Mouse (Mus musculus): ENCODE measurements at regions not wholly inside any gene's neighbourhood (a gene's known extent, or its start where the extent isn't known, plus 50 kb on each side); places are given as distances from the start of the nearest gene placed in this dataset.

GRCm38 (mm10) chr13:106669665-106670064 is 267.1 kb downstream of the Ipo11 start:
- in situ Hi-C loops (cut with MboI; ENCODE audit: low pct_ligation_motif_present, low pct_unique_long_range_greater_than_20kb, low sequenced_read_pairs) (no loop called here), dilution Hi-C loops (cut with MboI; ENCODE audit: extremely low pct_ligation_motif_present, extremely low pct_unique_long_range_greater_than_20kb, low sequenced_read_pairs) (no loop called here)
- DNase-seq (ENCODE audit: extremely low read depth): no peak
- Histone ChIP-seq H3K27me3 (replicated peaks) (no peaks in the 10 kb centered on the region), H3K79me2 (replicated peaks; ENCODE audit: control insufficient read depth, extremely low read depth, insufficient read depth, poor library complexity, severe bottlenecking) (no peaks in the 10 kb centered on the region), H3K9me3 (replicated peaks; ENCODE audit: low read length) (no peaks in the 10 kb centered on the region), H3K4me2 (ENCODE audit: insufficient read depth, low read depth, poor library complexity, severe bottlenecking) (no peak overlapping the region), H3K27ac (ENCODE audit: insufficient read depth, low read depth) (no peak overlapping the region), H3K36me3 (replicated peaks in 1 of 2; ENCODE audit: control insufficient read depth in 1 of 2, insufficient read depth in 1 of 2, low read length in 1 of 2) (no peaks in the 10 kb centered on the region), H3K4me3 (replicated peaks in 1 of 3; ENCODE audit: low read depth in 2 of 3, low read length in 2 of 3, poor library complexity in 1 of 3) (no peak overlapping the region), H3K4me1 (ENCODE audit: control insufficient read depth in 1 of 2, insufficient read depth in 2 of 2) (no peaks in the 10 kb centered on the region), H3K9ac (ENCODE audit: insufficient read depth, low read depth) (no peak overlapping the region)
- TF ChIP-seq RCOR1 (conservative IDR thresholded peaks at IDR 0.05; ENCODE audit: low read depth, low read length) (no peak), KAT2A (IDR thresholded peaks at IDR 0.05; ENCODE audit: insufficient replicate concordance, low read length) (no peak)

- H3K4me1 ChIP-seq (ENCODE audit: control insufficient read depth in 1 of 2, insufficient read depth in 2 of 2): no peaks in the 10 kb centered on the region
- no peaks in the 10 kb centered on the region for H3K79me2 ChIP-seq (replicated peaks; ENCODE audit: control insufficient read depth, extremely low read depth, insufficient read depth, poor library complexity, severe bottlenecking)
- no peak overlapping the region for H3K9ac ChIP-seq (ENCODE audit: insufficient read depth, low read depth)
- no peaks in the 10 kb centered on the region for H3K36me3 ChIP-seq (replicated peaks in 1 of 2; ENCODE audit: control insufficient read depth in 1 of 2, insufficient read depth in 1 of 2, low read length in 1 of 2)
- H3K27ac ChIP-seq (ENCODE audit: insufficient read depth, low read depth): no peak overlapping the region
- no peaks in the 10 kb centered on the region for H3K27me3 ChIP-seq (replicated peaks)
- H3K9me3 ChIP-seq (replicated peaks; ENCODE audit: low read length): no peaks in the 10 kb centered on the region
- H3K4me3 ChIP-seq (replicated peaks in 1 of 3; ENCODE audit: low read depth in 2 of 3, low read length in 2 of 3, poor library complexity in 1 of 3): no peak overlapping the region
- in situ Hi-C loops (cut with MboI; ENCODE audit: low pct_ligation_motif_present, low pct_unique_long_range_greater_than_20kb, low sequenced_read_pairs) (no loop called here), dilution Hi-C loops (cut with MboI; ENCODE audit: extremely low pct_ligation_motif_present, extremely low pct_unique_long_range_greater_than_20kb, low sequenced_read_pairs) (no loop called here)
- no peak for DNase-seq (ENCODE audit: extremely low read depth)
- no peak overlapping the region for H3K4me2 ChIP-seq (ENCODE audit: insufficient read depth, low read depth, poor library complexity, severe bottlenecking)
- TF ChIP-seq POLR2AphosphoS2 (IDR thresholded peaks at IDR 0.05; ENCODE audit: low read depth, low read length): no peak
These were observed 274.6 kb downstream of the Ipo11 start for GRCm38 (mm10) chr13:106662195-106662594.

- Histone ChIP-seq H3K4me2 (ENCODE audit: insufficient read depth, low read depth, poor library complexity, severe bottlenecking) (no peak overlapping the region), H3K4me3 (replicated peaks in 1 of 3; ENCODE audit: low read depth in 2 of 3, low read length in 2 of 3, poor library complexity in 1 of 3) (no peak overlapping the region), H3K36me3 (replicated peaks in 1 of 2; ENCODE audit: control insufficient read depth in 1 of 2, insufficient read depth in 1 of 2, low read length in 1 of 2) (no peaks in the 10 kb centered on the region), H3K27me3 (replicated peaks) (no peaks in the 10 kb centered on the region), H3K27ac (ENCODE audit: insufficient read depth, low read depth) (no peak overlapping the region), H3K4me1 (ENCODE audit: control insufficient read depth in 1 of 2, insufficient read depth in 2 of 2) (no peaks in the 10 kb centered on the region), H3K79me2 (replicated peaks; ENCODE audit: control insufficient read depth, extremely low read depth, insufficient read depth, poor library complexity, severe bottlenecking) (no peaks in the 10 kb centered on the region), H3K9ac (ENCODE audit: insufficient read depth, low read depth) (no peak overlapping the region), H3K9me3 (replicated peaks; ENCODE audit: low read length) (no peaks in the 10 kb centered on the region)
- no peak for DNase-seq (ENCODE audit: extremely low read depth)
- in situ Hi-C loops (cut with MboI; ENCODE audit: low pct_ligation_motif_present, low pct_unique_long_range_greater_than_20kb, low sequenced_read_pairs): no loop called here
- no peak for TF ChIP-seq POLR2AphosphoS2 (IDR thresholded peaks at IDR 0.05; ENCODE audit: low read depth, low read length)
- no peak for TF ChIP-seq USF1 (IDR thresholded peaks at IDR 0.05; ENCODE audit: low read depth, low read length)
- TF ChIP-seq ZC3H11A (IDR thresholded peaks at IDR 0.05; ENCODE audit: low read depth, low read length): no peak
- dilution Hi-C loops (cut with MboI; ENCODE audit: extremely low pct_ligation_motif_present, extremely low pct_unique_long_range_greater_than_20kb, low sequenced_read_pairs): no loop called here
These were observed 287.4 kb downstream of the Ipo11 start for GRCm38 (mm10) chr13:106649363-106649762.

GRCm38 (mm10) chr13:106643302-106643975 is 293.3 kb downstream of the Ipo11 start:
- Histone ChIP-seq H3K27ac (ENCODE audit: insufficient read depth, low read depth) (no peak overlapping the region), H3K9ac (ENCODE audit: insufficient read depth, low read depth) (no peak overlapping the region), H3K4me3 (replicated peaks in 1 of 3; ENCODE audit: low read depth in 2 of 3, low read length in 2 of 3, poor library complexity in 1 of 3) (no peak overlapping the region), H3K9me3 (replicated peaks; ENCODE audit: low read length) (no peaks in the 10 kb centered on the region), H3K27me3 (replicated peaks) (no peaks in the 10 kb centered on the region), H3K4me2 (ENCODE audit: insufficient read depth, low read depth, poor library complexity, severe bottlenecking) (no peak overlapping the region), H3K4me1 (ENCODE audit: control insufficient read depth in 1 of 2, insufficient read depth in 2 of 2) (peaks cover 6 to 19% of the 10 kb centered on the region in 2 experiments; a peak in 3 of 4 replicates), H3K79me2 (replicated peaks; ENCODE audit: control insufficient read depth, extremely low read depth, insufficient read depth, poor library complexity, severe bottlenecking) (no peaks in the 10 kb centered on the region), H3K36me3 (replicated peaks in 1 of 2; ENCODE audit: control insufficient read depth in 1 of 2, insufficient read depth in 1 of 2, low read length in 1 of 2) (no peaks in the 10 kb centered on the region)
- dilution Hi-C loops (cut with MboI; ENCODE audit: extremely low pct_ligation_motif_present, extremely low pct_unique_long_range_greater_than_20kb, low sequenced_read_pairs): no loop called here
- no peak for DNase-seq (ENCODE audit: extremely low read depth)
- TF ChIP-seq KAT2A (IDR thresholded peaks at IDR 0.05; ENCODE audit: insufficient replicate concordance, low read length) (no peak), NRF1 (IDR thresholded peaks at IDR 0.05; ENCODE audit: low read depth, low read length) (no peak), ETS1 (conservative IDR thresholded peaks at IDR 0.05; ENCODE audit: low read depth, low read length) (no peak), HCFC1 (IDR thresholded peaks at IDR 0.05; ENCODE audit: low read depth, low read length) (no peak), MEF2A (IDR thresholded peaks at IDR 0.05; ENCODE audit: borderline replicate concordance, low read depth, low read length) (no peak), TBP (conservative IDR thresholded peaks at IDR 0.05; ENCODE audit: low read depth, low read length) (no peak), SIN3A (IDR thresholded peaks at IDR 0.05; ENCODE audit: low read length) (no peak), ZKSCAN1 (IDR thresholded peaks at IDR 0.05; ENCODE audit: borderline replicate concordance, low read depth, low read length) (no peak), JUND (conservative IDR thresholded peaks at IDR 0.05; ENCODE audit: low read depth, low read length) (no peak), USF2 (conservative IDR thresholded peaks at IDR 0.05; ENCODE audit: low read depth, low read length) (no peak), GABPA (IDR thresholded peaks at IDR 0.05; ENCODE audit: insufficient replicate concordance, low read depth, low read length) (no peak)
- in situ Hi-C loops (cut with MboI; ENCODE audit: low pct_ligation_motif_present, low pct_unique_long_range_greater_than_20kb, low sequenced_read_pairs): no loop called here

Data from CH12.LX (cell line).